Mouse (Mus musculus): ENCODE data around the gene Vps4a. TPM values are rescaled to one million over a fixed set of nuclear protein-coding genes. Genes with fewer than 3 reads are reported as not detected.
A peak's percentile ranks its signal among the peaks of the same experiment; 100 is the strongest.

Gene Vps4a
- polyA plus RNA-seq, 1 experiment from 2014 or later = 63.4 TPM

DNA sequence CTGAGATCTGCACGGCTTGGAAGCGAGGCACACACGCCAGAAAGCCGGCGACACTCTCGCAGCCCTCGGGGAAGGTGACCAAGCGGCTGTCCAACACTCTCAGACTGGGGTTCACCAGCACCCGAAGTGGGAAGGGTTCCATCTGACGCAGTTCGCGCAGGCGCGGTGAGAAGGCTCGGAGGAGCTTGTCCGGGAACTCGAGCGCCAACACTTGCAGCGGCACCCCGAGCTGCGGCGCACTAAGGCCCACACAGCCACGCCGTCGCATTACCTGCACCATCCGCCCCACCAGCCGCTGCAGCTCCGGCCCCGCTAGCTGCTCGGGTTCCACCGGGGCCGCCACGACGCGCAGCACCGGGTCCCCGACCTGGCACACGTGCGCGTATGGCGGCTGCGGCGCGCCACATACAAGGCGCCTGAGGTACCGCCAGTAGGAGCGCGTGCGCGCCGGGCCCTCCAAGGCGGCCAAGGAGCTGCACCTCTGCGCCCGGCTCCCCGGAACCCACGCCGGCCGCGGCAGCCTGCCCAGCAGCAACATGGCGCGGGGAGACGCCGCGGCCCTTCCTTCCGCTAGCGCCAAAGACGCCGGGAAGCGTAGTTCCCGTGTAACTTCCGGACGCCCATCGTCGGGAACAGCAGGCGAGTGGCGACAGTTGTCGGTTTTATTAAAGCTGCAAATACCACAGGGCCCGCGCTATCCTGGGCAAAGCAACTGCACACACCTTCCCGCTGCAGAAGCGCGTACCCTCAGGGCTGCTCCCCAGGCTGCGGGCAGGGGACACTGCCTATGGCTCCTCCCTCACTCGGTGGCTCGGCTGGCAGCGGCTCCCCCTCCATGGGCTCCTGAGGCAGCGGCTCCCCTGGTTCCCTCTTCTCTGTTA, 17.3 kb downstream of the Vps4a start, which contains the start of gene Pdf:
Gene Pdf, minus strand, starts transcription at position 554 of the 881 bp plus-strand sequence.
- peak; percentile 81 for DNase-seq (ENCODE audit: low spot score)

DNA sequence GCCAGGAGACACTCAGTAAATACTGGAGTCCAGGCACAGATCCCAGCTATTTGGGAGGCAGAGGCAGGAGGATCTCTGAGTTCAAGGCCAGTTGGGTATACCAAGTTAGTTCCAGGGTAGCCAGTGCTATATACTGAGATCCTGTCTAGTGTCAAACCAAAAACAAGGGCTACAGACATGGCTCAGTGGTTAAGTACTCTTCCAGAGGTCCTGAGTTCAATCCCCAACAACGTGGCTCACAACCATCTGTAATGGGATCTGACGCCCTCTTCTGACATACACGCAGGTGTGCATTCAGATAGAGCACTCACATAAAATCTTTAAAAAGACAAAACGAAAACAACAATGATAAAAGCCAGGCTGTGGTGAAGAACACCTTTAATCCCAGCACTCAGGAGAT, 18.5 kb downstream of the Vps4a start:
- DNase-seq (ENCODE audit: low spot score) = no peak

DNA sequence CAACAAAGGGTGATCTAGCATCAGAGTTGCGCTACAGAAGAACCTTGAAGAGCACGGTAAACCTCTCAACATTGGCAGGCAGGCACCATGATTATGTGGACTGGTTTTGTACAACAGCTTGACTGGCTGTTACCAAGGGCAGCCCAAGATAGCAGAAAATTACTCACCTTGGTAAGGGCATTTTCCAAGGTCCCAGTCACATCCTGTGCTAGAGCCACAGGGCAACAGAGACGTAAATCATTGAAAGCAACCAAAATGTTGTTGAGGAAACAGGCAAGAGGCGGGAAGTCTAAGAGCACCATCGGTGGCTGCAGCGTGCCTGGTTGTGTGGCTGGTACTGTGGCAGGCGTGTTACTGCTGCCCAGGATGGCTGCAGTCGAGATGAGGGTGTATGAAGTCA, 21.0 kb downstream of the Vps4a start:
- no peak for DNase-seq (ENCODE audit: low spot score)

DNA sequence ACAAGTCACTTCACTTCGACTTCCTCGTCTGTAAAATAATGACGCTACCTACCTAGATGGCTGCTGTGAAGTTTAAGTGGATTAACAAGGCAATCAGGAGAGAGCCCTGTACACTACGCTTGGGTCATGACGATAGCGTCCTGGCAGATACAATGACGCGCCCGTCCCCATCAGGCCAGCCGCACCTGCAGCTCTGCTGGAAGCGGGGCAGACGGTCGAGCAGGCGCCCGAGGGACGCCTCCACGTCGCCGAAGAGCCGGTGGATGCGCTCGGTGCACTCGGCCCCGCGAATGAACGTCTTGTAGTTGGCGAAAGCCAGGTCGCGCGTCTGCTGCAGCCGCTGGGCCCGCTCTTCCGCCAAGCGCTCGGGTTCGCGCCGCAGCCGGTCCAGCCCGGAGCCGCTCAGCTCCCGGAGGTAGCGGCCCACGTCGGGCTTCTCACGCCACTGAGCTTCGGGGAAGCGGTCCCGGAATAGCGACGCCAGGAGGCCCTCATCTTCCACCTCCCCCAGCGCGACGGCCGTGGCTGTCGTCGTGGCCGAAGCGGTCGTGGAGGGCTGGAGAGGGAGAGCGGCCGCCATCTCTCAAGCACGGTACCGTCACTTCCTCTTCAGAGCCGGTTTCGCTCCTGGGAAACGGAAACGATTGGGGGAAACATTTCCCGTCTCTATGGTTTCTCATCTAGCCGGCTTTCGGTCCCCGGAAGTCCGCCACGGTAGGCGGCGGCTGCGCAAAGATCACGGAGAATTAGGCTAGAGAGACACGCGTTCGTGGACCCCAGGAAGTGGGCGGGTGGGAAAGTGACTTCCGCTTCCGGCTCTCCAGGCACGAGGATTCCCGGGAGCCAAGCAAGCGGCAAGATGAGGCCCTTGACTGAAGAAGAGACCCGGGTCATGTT, 25.3 kb downstream of the Vps4a start, which contains the start of the genes Cog8 and Nip7:
Gene Cog8, minus strand, starts transcription at position 614 of the 897 bp plus-strand sequence.
Gene Nip7, plus strand, starts transcription at position 802 of the 897 bp plus-strand sequence.
- DNase-seq (ENCODE audit: low spot score) = peak; percentile 97

DNA sequence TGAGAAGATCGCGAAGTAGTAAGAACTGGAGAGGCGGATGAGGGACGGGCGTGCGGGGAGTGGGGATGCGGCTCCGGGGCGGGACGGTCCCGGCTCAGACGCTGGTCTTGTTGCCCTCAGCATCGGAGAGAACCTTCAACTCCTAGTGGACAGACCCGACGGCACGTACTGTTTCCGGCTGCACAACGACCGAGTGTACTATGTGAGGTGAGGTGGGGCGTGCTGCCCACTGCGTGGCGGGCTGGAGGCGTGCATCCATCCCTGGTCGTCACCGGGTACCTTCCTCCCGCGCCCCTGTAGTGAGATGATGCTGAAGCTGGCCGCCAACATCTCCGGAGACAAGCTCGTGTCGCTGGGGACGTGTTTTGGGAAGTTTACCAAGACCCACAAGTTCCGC, 25.9 kb downstream of the Vps4a start:
- DNase-seq (ENCODE audit: low spot score) = no peak

DNA sequence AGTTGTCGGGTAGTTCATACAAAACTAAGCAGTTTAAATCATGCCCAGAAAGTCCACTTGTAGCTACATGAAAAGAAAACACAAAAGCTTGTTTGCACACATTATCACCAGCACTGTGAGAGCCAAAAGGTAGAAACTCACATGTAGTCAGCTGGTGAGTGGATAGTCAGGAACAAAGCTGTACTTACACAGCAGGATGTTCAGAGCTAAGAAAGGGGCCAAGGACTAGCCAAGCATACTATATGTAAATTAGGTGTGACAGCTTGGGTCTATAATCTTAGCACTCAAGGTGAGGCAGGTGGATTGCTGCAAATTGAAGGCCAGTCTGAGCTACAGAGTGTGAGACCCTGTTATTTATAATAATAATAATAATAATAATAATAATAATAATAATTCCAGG, 31.6 kb downstream of the Vps4a start:
- DNase-seq (ENCODE audit: low spot score) = no peak

DNA sequence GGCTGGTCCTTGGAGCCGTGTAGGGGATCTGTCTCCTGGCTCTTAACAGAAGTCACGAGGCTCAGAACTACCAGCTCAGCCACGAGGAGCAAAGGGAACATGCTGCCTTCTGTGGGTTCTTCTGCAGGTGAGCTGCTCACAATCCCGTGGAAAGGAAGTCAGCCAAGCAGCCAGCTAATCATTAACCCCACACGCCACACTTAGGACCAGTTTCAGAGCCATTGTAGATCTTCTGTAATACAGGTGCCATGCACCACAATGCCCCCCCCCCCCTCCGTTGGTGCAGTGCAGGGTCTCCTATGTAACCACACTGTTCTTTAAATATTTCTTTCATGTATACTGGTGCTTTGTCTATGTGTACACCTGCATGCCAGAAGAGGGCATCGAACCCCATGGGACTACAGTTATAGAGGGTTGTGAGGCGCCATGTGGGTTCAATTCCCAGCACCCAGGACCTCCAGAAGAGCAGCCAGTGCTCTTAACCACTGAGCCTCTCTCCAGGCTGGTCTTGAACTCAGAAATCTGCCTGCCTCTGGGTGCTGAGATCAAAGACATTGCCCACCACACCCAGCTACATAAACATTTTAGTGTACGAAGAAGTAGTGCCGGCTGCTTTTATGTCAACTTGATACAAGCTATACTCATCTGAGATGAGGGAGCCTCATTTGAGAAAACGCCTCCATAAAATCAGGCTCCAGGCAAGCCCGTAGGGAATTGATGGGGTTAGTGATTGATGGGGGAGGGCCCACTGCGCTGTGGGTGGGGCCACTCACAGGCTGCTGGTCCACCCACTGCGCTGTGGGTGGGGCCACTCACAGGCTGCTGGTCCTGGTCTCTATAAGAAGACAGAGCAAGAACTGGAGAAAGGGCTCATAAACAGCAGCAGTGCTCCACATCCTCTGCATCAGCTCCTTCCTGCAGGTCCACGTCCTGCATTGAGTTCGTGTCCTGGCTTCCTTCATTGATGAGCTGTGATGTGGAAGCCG, 34.8 kb downstream of the Vps4a start, which contains the start of gene Tmed6:
Gene Tmed6, minus strand, starts transcription at position 134 of the 986 bp plus-strand sequence.
- no peak for DNase-seq (ENCODE audit: low spot score)

DNA sequence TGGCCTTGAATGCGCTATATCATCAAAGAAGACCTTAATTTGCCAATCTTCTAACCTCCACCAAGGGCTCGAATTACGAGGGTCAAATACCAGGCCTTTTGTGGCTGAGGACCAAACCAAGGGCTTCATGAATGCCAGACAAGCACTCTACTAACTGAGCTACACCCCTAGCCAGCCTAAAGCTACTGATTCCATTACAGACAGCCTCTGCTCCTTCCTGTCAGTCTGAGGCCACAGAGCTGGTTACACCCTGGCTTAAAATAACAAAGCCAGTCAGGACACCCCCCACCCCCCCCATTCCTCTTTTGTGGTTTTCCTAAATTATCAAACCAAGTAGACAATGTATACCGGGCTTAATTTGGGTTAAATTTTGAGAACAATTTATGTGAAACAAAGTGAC, 42.7 kb downstream of the Vps4a start:
- DNase-seq (ENCODE audit: low spot score) = no peak

DNA sequence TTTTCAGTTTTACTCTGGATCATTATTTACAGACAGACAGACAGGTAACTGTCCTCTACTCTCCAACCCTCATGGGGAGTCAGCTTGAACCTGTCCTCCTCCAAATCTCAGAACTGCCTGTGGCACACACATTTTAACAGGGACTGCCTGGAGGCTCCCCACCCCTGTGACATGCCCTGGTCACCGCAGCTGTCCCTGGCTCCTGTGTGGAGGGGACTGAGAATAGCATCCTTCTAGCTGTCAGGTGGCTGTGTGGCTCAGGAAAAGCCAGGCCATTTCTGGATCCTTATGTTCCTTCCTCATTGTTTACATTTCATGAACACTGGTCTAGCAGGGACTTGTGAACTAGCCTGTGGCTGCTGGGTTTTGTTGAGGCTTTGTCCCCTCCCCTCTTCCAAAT, 43.1 kb downstream of the Vps4a start:
- no peak for DNase-seq (ENCODE audit: low spot score)

DNA sequence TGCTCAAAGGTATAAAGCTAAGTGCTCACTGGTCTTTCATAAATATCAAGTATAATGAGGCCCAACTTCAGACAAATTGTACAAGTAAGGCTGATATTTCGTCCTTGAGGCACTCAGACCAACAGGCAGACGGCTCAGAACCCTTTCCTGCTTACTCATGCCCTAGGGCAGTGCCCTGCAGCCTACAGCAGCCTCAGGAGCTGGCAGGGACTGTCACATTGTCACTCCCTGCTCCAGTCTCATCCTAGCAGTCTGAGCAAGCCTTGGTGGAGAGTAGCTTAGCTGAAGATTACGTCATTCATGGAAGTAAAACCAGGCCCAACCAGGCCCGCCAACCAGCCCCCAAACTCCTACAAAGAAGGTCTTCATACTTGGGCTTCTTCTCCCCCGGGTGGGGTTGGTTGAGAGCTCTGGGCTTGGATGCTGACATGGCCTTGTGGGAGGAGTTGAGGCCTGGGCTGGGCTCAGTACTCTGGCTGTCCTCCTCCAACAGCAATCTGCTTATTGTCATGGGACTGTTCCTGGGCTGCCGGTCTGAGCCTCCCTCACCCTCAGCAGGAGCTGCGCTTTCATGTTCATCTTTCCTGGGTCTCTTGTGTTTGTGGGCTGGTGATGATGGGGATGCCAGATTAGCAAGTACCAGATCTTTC, 45.3 kb downstream of the Vps4a start:
- no peak for DNase-seq (ENCODE audit: low spot score)

DNA sequence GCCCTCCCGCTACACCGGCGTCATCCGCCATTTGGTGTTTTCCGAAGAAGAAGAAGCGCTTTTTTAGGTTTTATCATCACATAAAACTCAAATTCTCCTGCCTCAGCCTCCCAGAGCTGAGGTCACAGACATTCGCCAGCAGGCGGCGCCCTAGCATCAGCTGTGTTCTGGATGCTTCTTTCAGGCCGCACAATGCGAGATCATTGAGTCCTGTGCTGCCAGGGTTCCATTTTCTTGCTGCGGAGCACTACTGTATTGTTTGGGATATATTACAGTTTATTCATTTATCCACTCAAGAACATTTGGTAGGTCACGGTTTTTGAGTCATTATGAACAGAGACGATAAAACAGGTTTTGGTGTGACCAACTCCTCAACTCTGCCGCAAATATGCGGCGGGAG, 54.3 kb downstream of the Vps4a start:
- peak; percentile 24 for DNase-seq (ENCODE audit: low spot score)

DNA sequence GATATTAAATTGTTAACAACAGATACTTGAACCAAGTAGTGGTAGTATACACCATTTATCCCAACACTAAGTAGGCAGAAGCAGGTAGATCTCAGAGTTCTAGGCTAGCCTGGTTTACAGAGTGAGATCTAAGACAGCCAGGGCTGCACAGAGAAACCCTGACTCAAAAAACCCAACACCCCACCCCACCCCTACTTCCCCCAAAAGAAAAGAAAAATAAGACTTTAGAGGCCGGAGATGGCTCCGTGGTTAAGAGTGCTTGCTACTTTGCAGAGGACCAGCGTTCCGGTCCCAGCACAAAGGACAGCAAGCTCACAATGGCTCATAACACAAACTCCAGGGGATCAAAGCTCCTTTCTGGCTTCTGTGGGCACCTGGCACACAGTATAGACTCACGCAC, 55.0 kb downstream of the Vps4a start:
- no peak for DNase-seq (ENCODE audit: low spot score)

DNA sequence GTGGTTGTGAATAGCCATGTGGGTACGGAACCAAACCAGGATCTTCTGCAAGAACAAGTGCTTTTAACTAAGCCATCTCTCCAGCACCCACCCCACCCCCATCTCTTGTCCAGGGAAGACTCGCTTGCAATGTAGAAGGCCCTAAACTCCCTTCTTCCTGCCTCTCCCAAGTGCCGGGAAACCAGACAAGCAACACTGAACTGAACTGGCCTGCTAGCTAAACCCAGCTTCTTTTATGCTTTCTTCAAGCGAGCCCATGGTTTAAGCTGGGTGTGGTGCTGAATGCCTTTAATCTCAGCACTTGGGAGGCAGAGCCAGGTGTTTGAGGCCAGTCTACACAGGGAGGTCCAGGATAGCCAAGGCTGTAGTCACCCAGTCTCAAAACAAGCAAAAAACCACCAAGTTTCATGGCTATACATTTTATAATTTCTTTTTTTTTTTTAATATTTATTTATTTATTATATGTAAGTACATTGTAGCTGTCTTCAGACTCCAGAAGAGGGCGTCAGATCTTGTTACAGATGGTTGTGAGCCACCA, 57.6 kb downstream of the Vps4a start:
- DNase-seq (ENCODE audit: low spot score) = no peak

DNA sequence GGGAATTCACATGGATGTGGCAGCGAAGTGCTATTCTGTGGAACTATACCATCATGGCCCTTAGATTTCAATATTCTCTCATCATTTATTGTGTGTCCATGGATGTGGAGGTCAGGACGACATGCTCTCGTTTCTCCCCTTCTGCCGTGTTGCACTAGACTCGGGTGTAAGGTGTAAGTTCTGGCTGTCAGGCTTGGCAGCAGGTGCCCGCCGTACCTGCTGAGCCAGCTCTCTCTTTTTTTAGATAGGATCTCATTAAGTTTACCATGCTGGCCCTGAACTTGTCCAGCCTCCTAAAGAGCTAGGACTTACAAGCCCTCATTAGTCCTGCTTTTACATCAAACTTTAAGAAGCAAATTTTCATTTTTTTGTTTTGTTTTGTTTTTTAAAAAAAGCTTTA, 59.5 kb downstream of the Vps4a start:
- no peak for DNase-seq (ENCODE audit: low spot score)

Other genes starting within 250 kb of the Vps4a start
- 0.26 and 0.56 TPM in 2 replicates for gene Has3, start 161.0 kb upstream of the Vps4a start, polyA plus RNA-seq (2015; fragmentation: Nextera tagmentation; extraction: Ambion mirVana)
- gene Utp4, start 137.6 kb upstream of the Vps4a start, polyA plus RNA-seq (2015; fragmentation: Nextera tagmentation; extraction: Ambion mirVana) = 69.4 and 70.7 TPM in 2 replicates
- 5.9 and 10.0 TPM in 2 replicates for gene Sntb2, start 95.5 kb upstream of the Vps4a start, polyA plus RNA-seq (2015; fragmentation: Nextera tagmentation; extraction: Ambion mirVana)
- gene Pdf, start 17.4 kb downstream of the Vps4a start, polyA plus RNA-seq (2015; fragmentation: Nextera tagmentation; extraction: Ambion mirVana) = 28.3 and 29.4 TPM in 2 replicates
- gene Cog8, start 25.5 kb downstream of the Vps4a start, polyA plus RNA-seq (2015; fragmentation: Nextera tagmentation; extraction: Ambion mirVana) = 38.4 and 40.9 TPM in 2 replicates
- 86.6 and 102 TPM in 2 replicates for gene Nip7, start 25.7 kb downstream of the Vps4a start, polyA plus RNA-seq (2015; fragmentation: Nextera tagmentation; extraction: Ambion mirVana)
- gene Tmed6, start 34.4 kb downstream of the Vps4a start, polyA plus RNA-seq (2015; fragmentation: Nextera tagmentation; extraction: Ambion mirVana) = 0.35 and 0.48 TPM in 2 replicates
- 21.6 and 26.1 TPM in 2 replicates for gene Terf2, start 65.3 kb downstream of the Vps4a start, polyA plus RNA-seq (2015; fragmentation: Nextera tagmentation; extraction: Ambion mirVana)
- gene Cyb5b, start 119.4 kb downstream of the Vps4a start, polyA plus RNA-seq (2015; fragmentation: Nextera tagmentation; extraction: Ambion mirVana) = 60.9 and 65.4 TPM in 2 replicates

Data from thymus, postnatal 0 days (tissue).